Mouse (Mus musculus): ENCODE measurements around the gene Rbfox1. TPM values are rescaled to one million over a fixed set of nuclear protein-coding genes. Genes with fewer than 3 reads are reported as not detected.

Gene Rbfox1
- polyA plus RNA-seq, 1 experiment from 2014 or later = 3.1 TPM

DNA sequence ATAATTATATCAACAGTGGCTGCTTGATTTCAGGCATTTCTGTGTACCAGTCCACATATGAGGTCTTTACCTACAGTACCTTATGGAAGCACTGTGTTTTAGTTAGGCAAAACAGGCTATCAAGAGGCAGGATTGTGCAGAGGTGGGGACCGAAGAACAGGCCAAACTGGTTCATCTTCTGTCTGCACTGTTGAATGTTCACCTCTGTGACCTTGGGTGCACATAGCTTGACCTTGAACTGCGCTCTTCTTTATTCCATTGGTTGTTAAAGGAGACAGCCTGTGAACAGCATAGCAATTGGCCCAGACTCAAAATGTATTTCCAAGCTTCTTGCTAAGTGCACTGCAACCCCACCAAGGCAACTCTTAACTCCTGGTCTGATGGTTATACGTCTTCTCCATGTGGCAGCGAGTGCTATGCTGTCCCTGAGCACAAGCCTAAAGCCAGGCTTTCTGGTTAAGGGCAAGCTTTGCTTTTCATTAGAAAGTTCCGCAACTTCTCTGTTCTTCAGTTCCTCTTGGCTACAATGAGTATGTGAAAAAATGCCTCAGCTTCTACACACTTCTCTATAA, 1196.6 kb downstream of the Rbfox1 start:
- H3K27ac ChIP-seq (ENCODE audit: low read depth, low read length) = no peak overlapping the region
- no peak overlapping the region for H3K9ac ChIP-seq (ENCODE audit: low read depth, low read length)
- H3K36me3 ChIP-seq (ENCODE audit: control insufficient read depth, insufficient read depth, low read length) = no peaks in the 10 kb centered on the region
- WGBS (ENCODE audit: insufficient replicate concordance) = 83% methylated on average over 5 of the region's 5 CpGs
- no peak for ATAC-seq (replicated peaks; ENCODE audit: insufficient number of reproducible peaks, low FRiP score, low TSS enrichment)
- H3K4me3 ChIP-seq (ENCODE audit: low read depth, low read length) = no peak overlapping the region
- H3K4me2 ChIP-seq = no peak overlapping the region
- H3K9me3 ChIP-seq (replicated peaks; ENCODE audit: control insufficient read depth, low read length) = no peaks in the 10 kb centered on the region
- no peaks in the 10 kb centered on the region for H3K27me3 ChIP-seq (ENCODE audit: control insufficient read depth, insufficient read depth, low read length)
- H3K4me1 ChIP-seq (ENCODE audit: control insufficient read depth, insufficient read depth, low read length) = no peaks in the 10 kb centered on the region

- Histone ChIP-seq H3K9ac (ENCODE audit: low read depth, low read length) (no peak overlapping the region), H3K4me2 (no peak overlapping the region), H3K27me3 (ENCODE audit: control insufficient read depth, insufficient read depth, low read length) (no peaks in the 10 kb centered on the region), H3K4me1 (ENCODE audit: control insufficient read depth, insufficient read depth, low read length) (no peaks in the 10 kb centered on the region), H3K4me3 (ENCODE audit: low read depth, low read length) (no peak overlapping the region), H3K9me3 (replicated peaks; ENCODE audit: control insufficient read depth, low read length) (no peaks in the 10 kb centered on the region), H3K36me3 (ENCODE audit: control insufficient read depth, insufficient read depth, low read length) (no peaks in the 10 kb centered on the region), H3K27ac (ENCODE audit: low read depth, low read length) (no peak overlapping the region)
- ATAC-seq (replicated peaks; ENCODE audit: insufficient number of reproducible peaks, low FRiP score, low TSS enrichment) = no peak
- WGBS (ENCODE audit: insufficient replicate concordance) = 88% methylated on average over 2 of the region's 2 CpGs
Observed at GRCm38 (mm10) chr16:7083937-7084336, 1198.8 kb downstream of the Rbfox1 start.

DNA sequence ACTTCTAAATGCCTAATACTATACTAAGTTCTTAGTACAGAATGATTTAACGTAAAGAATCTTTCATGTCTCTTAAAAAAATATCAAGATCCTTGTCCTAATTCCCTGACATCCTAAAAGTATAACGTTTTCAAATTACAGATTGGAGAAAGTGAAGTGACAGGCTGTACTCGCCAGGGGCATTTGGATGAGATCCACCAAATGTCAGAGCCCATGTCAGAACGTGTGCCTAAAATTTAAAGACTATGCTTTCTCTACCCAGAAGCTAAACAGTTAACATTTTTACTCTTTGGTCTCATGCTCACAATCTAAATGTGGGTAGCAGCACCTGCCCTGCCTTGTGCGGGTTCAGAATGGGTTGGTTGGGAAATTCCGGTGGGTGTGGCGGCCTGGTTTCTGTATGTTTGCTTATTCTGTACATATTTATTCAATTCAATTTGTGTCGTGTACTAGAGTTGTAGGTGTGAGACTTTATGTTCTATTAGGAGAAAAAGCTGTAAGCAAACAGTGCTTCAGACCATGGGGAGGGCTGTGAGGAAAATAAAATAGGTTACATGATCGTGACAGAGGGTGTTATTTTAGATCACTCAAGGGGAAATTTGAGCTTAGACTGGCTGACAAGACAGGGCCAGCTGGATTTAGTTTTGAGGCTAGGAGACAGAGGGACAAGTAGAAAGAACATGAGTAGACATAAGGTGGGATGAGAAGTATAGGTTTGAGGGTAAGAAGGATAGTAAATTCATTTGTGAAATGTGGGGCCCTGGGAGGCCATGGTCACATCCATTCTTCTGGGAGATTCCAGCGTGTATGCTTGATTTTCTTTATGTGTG, 1203.7 kb downstream of the Rbfox1 start:
- Histone ChIP-seq H3K9me3 (replicated peaks; ENCODE audit: control insufficient read depth, low read length) (no peaks in the 10 kb centered on the region), H3K4me3 (ENCODE audit: low read depth, low read length) (no peak overlapping the region), H3K4me1 (ENCODE audit: control insufficient read depth, insufficient read depth, low read length) (no peaks in the 10 kb centered on the region), H3K27me3 (ENCODE audit: control insufficient read depth, insufficient read depth, low read length) (no peaks in the 10 kb centered on the region), H3K27ac (ENCODE audit: low read depth, low read length) (no peak overlapping the region), H3K4me2 (no peak overlapping the region), H3K9ac (ENCODE audit: low read depth, low read length) (no peak overlapping the region), H3K36me3 (ENCODE audit: control insufficient read depth, insufficient read depth, low read length) (no peaks in the 10 kb centered on the region)
- WGBS (ENCODE audit: insufficient replicate concordance) = 69% methylated on average over 10 of the region's 10 CpGs
- ATAC-seq (replicated peaks; ENCODE audit: insufficient number of reproducible peaks, low FRiP score, low TSS enrichment) = no peak

- 75% methylated on average over 1 of the region's 1 CpGs for WGBS (ENCODE audit: insufficient replicate concordance)
- Histone ChIP-seq H3K4me1 (ENCODE audit: control insufficient read depth, insufficient read depth, low read length) (no peaks in the 10 kb centered on the region), H3K4me3 (ENCODE audit: low read depth, low read length) (no peak overlapping the region), H3K27ac (ENCODE audit: low read depth, low read length) (no peak overlapping the region), H3K27me3 (ENCODE audit: control insufficient read depth, insufficient read depth, low read length) (no peaks in the 10 kb centered on the region), H3K4me2 (no peak overlapping the region), H3K36me3 (ENCODE audit: control insufficient read depth, insufficient read depth, low read length) (no peaks in the 10 kb centered on the region), H3K9ac (ENCODE audit: low read depth, low read length) (no peak overlapping the region), H3K9me3 (replicated peaks; ENCODE audit: control insufficient read depth, low read length) (no peaks in the 10 kb centered on the region)
- no peak for ATAC-seq (replicated peaks; ENCODE audit: insufficient number of reproducible peaks, low FRiP score, low TSS enrichment)
Observed at GRCm38 (mm10) chr16:7089475-7089874, 1204.3 kb downstream of the Rbfox1 start.

DNA sequence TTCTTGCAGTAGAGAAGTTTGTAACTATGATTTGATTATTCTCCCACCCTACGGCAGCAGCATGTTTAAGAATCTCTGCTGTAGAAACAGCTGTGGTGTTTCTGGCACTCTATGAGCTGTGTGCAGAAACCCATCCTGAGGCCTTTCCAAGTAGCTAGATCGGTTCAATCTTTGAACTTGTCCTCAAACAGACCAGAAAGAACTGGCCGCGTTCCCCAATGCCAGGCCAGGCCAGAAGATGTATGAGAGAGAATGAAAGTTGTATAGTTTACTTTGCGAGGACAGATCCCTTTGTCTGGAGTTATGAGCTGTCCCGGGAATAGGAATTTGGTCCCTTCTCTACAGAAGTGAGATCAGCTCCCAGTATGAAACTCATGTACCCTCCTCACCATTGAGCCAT, 1205.0 kb downstream of the Rbfox1 start:
- no peaks in the 10 kb centered on the region for H3K27me3 ChIP-seq (ENCODE audit: control insufficient read depth, insufficient read depth, low read length)
- H3K4me2 ChIP-seq = no peak overlapping the region
- no peak for ATAC-seq (replicated peaks; ENCODE audit: insufficient number of reproducible peaks, low FRiP score, low TSS enrichment)

GRCm38 (mm10) chr16:7092811-7093210, 1207.7 kb downstream of the Rbfox1 start:
- H3K27ac ChIP-seq (ENCODE audit: low read depth, low read length) = no peak overlapping the region

More for the DNA sequence above, 1205.0 kb downstream of the Rbfox1 start:
- Histone ChIP-seq H3K9me3 (replicated peaks; ENCODE audit: control insufficient read depth, low read length) (no peaks in the 10 kb centered on the region), H3K9ac (ENCODE audit: low read depth, low read length) (no peak overlapping the region), H3K36me3 (ENCODE audit: control insufficient read depth, insufficient read depth, low read length) (no peaks in the 10 kb centered on the region), H3K27ac (ENCODE audit: low read depth, low read length) (no peak overlapping the region), H3K4me3 (ENCODE audit: low read depth, low read length) (no peak overlapping the region), H3K4me1 (ENCODE audit: control insufficient read depth, insufficient read depth, low read length) (no peaks in the 10 kb centered on the region)
- 82% methylated on average over 6 of the region's 6 CpGs for WGBS (ENCODE audit: insufficient replicate concordance)

DNA sequence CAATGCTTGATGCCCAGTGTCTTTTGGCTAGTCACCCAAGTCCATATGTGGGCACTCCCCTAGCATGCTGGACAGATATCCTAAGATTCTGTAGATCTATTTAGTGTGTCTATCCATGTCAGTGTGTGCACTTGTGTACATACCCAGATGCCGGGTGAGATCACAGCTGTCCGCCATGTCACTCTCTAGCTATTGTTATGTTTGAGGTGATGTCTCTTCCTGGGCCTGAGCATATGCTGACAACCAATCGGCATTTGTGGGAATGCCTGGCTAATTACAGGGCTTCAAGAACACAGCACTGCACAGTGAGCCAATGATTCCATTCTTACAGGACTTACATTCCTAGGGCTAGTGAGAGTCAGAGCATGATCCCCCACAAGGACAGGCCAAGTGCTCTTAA, 1208.5 kb downstream of the Rbfox1 start:
- Histone ChIP-seq H3K4me2 (no peak overlapping the region), H3K27ac (ENCODE audit: low read depth, low read length) (0 out of 2 replicates have a peak overlapping the region, but pooled peaks have one; percentile 12), H3K9ac (ENCODE audit: low read depth, low read length) (no peak overlapping the region), H3K9me3 (replicated peaks; ENCODE audit: control insufficient read depth, low read length) (no peaks in the 10 kb centered on the region), H3K4me3 (ENCODE audit: low read depth, low read length) (no peak overlapping the region), H3K36me3 (ENCODE audit: control insufficient read depth, insufficient read depth, low read length) (no peaks in the 10 kb centered on the region), H3K4me1 (ENCODE audit: control insufficient read depth, insufficient read depth, low read length) (peaks cover 3% of the 10 kb centered on the region; the same call in 1 of the 2 replicates), H3K27me3 (ENCODE audit: control insufficient read depth, insufficient read depth, low read length) (no peaks in the 10 kb centered on the region)
- WGBS (ENCODE audit: insufficient replicate concordance) = 87% methylated on average over 3 of the region's 3 CpGs
- ATAC-seq (replicated peaks; ENCODE audit: insufficient number of reproducible peaks, low FRiP score, low TSS enrichment) = no peak

More at GRCm38 (mm10) chr16:7092811-7093210, 1207.7 kb downstream of the Rbfox1 start:
- H3K36me3 ChIP-seq (ENCODE audit: control insufficient read depth, insufficient read depth, low read length) = no peaks in the 10 kb centered on the region
- H3K4me1 ChIP-seq (ENCODE audit: control insufficient read depth, insufficient read depth, low read length) = peaks cover 3% of the 10 kb centered on the region; the same call in 1 of the 2 replicates
- no peaks in the 10 kb centered on the region for H3K27me3 ChIP-seq (ENCODE audit: control insufficient read depth, insufficient read depth, low read length)
- H3K4me2 ChIP-seq = no peak overlapping the region
- H3K9ac ChIP-seq (ENCODE audit: low read depth, low read length) = no peak overlapping the region
- 46% methylated on average over 4 of the region's 4 CpGs for WGBS (ENCODE audit: insufficient replicate concordance)
- no peak for ATAC-seq (replicated peaks; ENCODE audit: insufficient number of reproducible peaks, low FRiP score, low TSS enrichment)
- no peaks in the 10 kb centered on the region for H3K9me3 ChIP-seq (replicated peaks; ENCODE audit: control insufficient read depth, low read length)
- H3K4me3 ChIP-seq (ENCODE audit: low read depth, low read length) = no peak overlapping the region

DNA sequence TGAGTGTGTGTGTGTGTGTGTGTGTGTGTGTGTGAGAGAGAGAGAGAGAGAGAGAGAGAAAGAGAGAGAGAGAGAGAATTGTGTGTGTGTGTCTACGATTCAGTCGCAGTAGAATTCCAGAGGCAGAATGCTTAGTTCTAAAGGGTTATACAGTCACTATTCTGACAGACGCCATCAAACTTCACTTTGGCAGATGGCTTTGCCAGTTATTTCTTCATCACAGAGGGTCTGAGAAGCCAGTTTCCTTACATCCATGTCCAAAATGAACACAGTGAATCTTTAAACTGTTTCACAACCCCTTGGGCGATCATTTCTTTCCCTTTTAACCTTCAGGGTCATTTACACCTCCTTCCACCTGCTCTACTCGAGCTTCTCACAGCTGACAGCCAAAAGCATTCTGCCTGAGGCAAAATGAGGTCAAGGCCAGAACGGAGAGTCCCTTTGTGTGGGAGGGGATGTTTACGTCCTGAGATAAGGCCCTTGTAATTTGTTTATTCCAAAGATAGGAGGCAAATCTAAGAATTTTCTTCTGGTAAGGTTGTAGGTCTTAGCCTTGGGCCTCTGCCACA, 1209.1 kb downstream of the Rbfox1 start:
- Histone ChIP-seq H3K9ac (ENCODE audit: low read depth, low read length) (no peak overlapping the region), H3K27ac (ENCODE audit: low read depth, low read length) (no peak overlapping the region), H3K4me2 (no peak overlapping the region), H3K4me1 (ENCODE audit: control insufficient read depth, insufficient read depth, low read length) (peaks cover 3% of the 10 kb centered on the region; the same call in 1 of the 2 replicates), H3K9me3 (replicated peaks; ENCODE audit: control insufficient read depth, low read length) (no peaks in the 10 kb centered on the region), H3K4me3 (ENCODE audit: low read depth, low read length) (no peak overlapping the region), H3K36me3 (ENCODE audit: control insufficient read depth, insufficient read depth, low read length) (no peaks in the 10 kb centered on the region), H3K27me3 (ENCODE audit: control insufficient read depth, insufficient read depth, low read length) (no peaks in the 10 kb centered on the region)
- WGBS (ENCODE audit: insufficient replicate concordance) = 70% methylated on average over 7 of the region's 7 CpGs
- ATAC-seq (replicated peaks; ENCODE audit: insufficient number of reproducible peaks, low FRiP score, low TSS enrichment) = no peak
